Mouse (Mus musculus) stomach, postnatal 0 days (tissue): ENCODE data around the gene Gas2l2. TPM values are rescaled to one million over a fixed set of nuclear protein-coding genes. Genes with fewer than 3 reads are reported as not detected.

Experiments used
- ATAC-seq: fragments of 200-750 bp; cut with Nextera tagmentation; 2 replicates; pipeline ENCODE4 v1.8.0; 2017; ENCODE audit not compliant: low FRiP score, low TSS enrichment
- DNase-seq: peaks from one replicate; pipeline ENCODE4 v3.0.0-alpha.2; 2016; ENCODE audit warnings: low spot score
- H3K27ac ChIP-seq: fragments of 300-500 bp; sonication (generic); replicated peaks from 2 replicates; pipeline ENCODE4 v1.5.1; 2014; ENCODE audit warnings: mild to moderate bottlenecking, control low read depth
- H3K27me3 ChIP-seq: fragments of 300-500 bp; sonication (generic); 2 replicates; pipeline ENCODE4 v1.6.1; 2014; ENCODE audit warnings: low read length; ENCODE audit not compliant: control insufficient read depth, insufficient read depth
- H3K36me3 ChIP-seq: fragments of 300-500 bp; sonication (generic); 2 replicates; pipeline ENCODE4 v1.6.1; 2014; ENCODE audit warnings: low read length, mixed read lengths; ENCODE audit not compliant: control insufficient read depth, insufficient read depth
- H3K4me1 ChIP-seq: fragments of 300-500 bp; sonication (generic); replicated peaks from 2 replicates; pipeline ENCODE4 v1.6.1; 2014; ENCODE audit warnings: antibody characterized with exemption; ENCODE audit not compliant: control insufficient read depth, insufficient read depth
- H3K4me2 ChIP-seq: fragments of 300-500 bp; sonication (generic); replicated peaks from 2 replicates; pipeline ENCODE4 v1.6.1; 2014; ENCODE audit warnings: low read depth, mild to moderate bottlenecking, control low read depth, moderate library complexity
- H3K4me3 ChIP-seq: fragments of 300-500 bp; sonication (generic); 2 replicates; pipeline ENCODE4 v1.5.1; 2014; ENCODE audit warnings: low read depth, low read length, control low read depth
- H3K9ac ChIP-seq: fragments of 300-500 bp; sonication (generic); 2 replicates; pipeline ENCODE4 v1.6.1; 2014; ENCODE audit warnings: mild to moderate bottlenecking, low read length, control low read depth, mixed read lengths
- H3K9me3 ChIP-seq: fragments of 300-500 bp; sonication (generic); 2 replicates; pipeline ENCODE4 v1.6.1; 2016; ENCODE audit warnings: low read length; ENCODE audit not compliant: control insufficient read depth
- CTCF ChIP-seq: IDR thresholded peaks from 2 replicates; pipeline ENCODE4 v1.5.1; 2016; ENCODE audit warnings: antibody characterized with exemption, low read depth, mild to moderate bottlenecking, moderate library complexity
- EP300 ChIP-seq: optimal IDR thresholded peaks from 2 replicates; pipeline ENCODE3; 2016; ENCODE audit warnings: antibody characterized with exemption
- WGBS: fragments of 180-500 bp; shearing (Covaris S2); extraction: QIAGEN DNeasy Blood & Tissue Kit; methylation state at CpG from one replicate; pipeline ENCODE4 v1.1.7; 2014; 5-methylcytosine and 5-hydroxymethylcytosine counted together
- polyA plus RNA-seq: library from polyadenylated mRNA; unstranded; fragments of >200 nt; fragmentation: Nextera tagmentation; extraction: Ambion mirVana; gene quantifications from 2 replicates; pipeline ENCODE4 v1.2.1, GENCODE M21; 2015

Gene Gas2l2
- polyA plus RNA-seq, 1 experiment from 2014 or later = 0.11 TPM

DNA sequence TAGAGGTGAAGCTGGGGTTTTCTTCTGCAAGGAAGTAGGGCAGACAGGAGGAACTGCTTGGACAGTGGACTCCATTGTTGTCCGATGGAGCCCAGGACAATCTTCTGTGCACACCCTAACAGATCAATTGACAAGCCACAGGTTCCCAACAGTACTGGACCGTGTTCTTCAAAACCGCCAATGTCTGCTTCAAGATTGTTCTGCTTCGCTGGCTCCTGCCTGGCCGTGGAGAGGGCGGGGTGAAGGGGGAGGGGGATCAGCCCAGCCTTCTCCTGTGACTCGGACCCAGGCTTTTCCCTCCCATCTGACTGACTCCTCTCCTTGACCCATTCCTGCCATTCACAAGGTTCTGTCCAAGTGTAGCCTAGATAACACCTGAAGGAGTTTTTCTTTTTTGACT lies 28.0 kb upstream of the Gas2l2 start:
- Histone ChIP-seq H3K9me3 (no peaks in the 10 kb centered on the region), H3K27ac (peak overlapping the region; percentile 87), H3K4me2 (no peak overlapping the region), H3K9ac (no peak overlapping the region), H3K4me1 (peaks cover 10% of the 10 kb centered on the region), H3K4me3 (no peak overlapping the region), H3K36me3 (no peaks in the 10 kb centered on the region), H3K27me3 (no peaks in the 10 kb centered on the region)
- no peak for TF ChIP-seq CTCF
- no peak for TF ChIP-seq EP300
- DNase-seq (peak; percentile 18), ATAC-seq (no peak)
- WGBS = 44% methylated on average over 7 of the region's 7 CpGs

DNA sequence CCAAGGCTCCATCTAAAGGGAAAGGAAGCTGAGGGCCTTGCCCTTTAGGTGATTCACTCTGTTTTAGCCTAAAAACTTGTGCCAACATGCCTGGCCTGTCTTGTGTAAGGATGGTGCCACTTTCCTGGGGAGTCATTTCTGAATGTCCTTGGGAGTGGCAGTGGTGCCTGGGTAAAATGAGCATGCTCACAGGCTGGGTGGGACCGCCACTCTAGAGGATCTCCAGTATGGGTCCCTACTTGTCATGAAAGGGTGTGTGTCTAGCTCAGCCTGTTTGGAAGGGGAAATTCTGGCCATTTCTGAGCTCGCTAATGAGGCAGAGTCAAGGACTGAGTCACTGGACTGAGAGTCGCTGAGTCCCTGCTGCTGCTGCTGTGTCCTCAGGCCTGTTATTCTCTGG lies 26.4 kb upstream of the Gas2l2 start:
- Histone ChIP-seq H3K4me1 (peaks cover 10% of the 10 kb centered on the region), H3K9me3 (no peaks in the 10 kb centered on the region), H3K4me2 (no peak overlapping the region), H3K4me3 (no peak overlapping the region), H3K36me3 (no peaks in the 10 kb centered on the region), H3K27ac (peak overlapping the region; percentile 93), H3K9ac (no peak overlapping the region), H3K27me3 (no peaks in the 10 kb centered on the region)
- ATAC-seq (peak; percentile 53), DNase-seq (no peak)
- TF ChIP-seq EP300 = peak; percentile 73
- no peak for TF ChIP-seq CTCF
- WGBS = 48% methylated on average over 3 of the region's 3 CpGs

DNA sequence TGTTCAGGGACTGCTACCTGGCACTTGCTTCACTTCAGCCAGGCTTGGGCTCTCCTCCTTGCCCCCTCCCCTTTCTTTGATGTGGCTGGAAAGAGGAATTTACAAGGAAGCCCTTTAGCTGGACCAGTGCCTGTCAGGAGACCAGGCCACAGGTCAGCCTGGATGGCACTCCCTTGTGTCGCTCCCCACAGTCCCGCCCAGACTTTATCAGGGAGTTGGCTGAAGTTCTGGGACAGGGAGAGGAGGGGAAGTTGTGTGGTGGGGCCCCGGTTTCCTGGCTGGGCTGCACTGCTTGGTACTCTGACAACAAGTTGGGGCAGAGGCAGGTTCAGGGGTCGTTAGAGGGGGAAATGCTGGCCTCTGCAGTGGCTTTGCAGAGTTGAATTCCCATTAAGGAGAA lies 25.3 kb upstream of the Gas2l2 start:
- Histone ChIP-seq H3K9ac (0 out of 2 replicates have a peak overlapping the region, but pooled peaks have one; percentile 31), H3K4me2 (peak overlapping the region; percentile 6; the same call in 1 of the 2 replicates), H3K9me3 (no peaks in the 10 kb centered on the region), H3K27ac (peak overlapping the region; percentile 93), H3K27me3 (no peaks in the 10 kb centered on the region), H3K4me3 (no peak overlapping the region), H3K36me3 (no peaks in the 10 kb centered on the region), H3K4me1 (peaks cover 10% of the 10 kb centered on the region)
- peak; percentile 76 for DNase-seq
- ATAC-seq = peak; percentile 79
- TF ChIP-seq CTCF = no peak
- TF ChIP-seq EP300 = peak; percentile 52
- 9% methylated on average over 4 of the region's 4 CpGs for WGBS

DNA sequence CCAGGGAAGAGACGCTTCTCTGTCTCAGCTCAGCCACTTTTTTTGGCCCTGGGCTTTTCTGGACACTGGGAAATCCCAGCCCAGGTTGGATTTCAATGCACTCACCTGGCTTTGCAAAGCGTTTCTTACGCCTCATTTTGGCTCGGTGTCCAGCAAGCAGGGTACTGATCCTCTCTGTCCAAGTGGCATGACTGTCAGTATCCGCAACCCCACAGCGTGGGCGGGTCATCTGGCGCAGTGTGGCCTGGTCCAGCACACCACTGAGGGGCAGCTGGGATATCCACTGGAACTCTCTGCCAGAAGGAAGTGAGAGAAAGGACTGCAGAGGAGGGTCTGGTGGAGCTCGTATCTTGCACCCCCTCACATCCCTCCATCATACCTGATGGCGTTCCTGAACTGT lies 22.0 kb upstream of the Gas2l2 start:
- H3K27ac ChIP-seq = no peak overlapping the region
- no peak overlapping the region for H3K9ac ChIP-seq
- no peak overlapping the region for H3K4me3 ChIP-seq
- 86% methylated on average over 10 of the region's 10 CpGs for WGBS
- H3K27me3 ChIP-seq = no peaks in the 10 kb centered on the region
- no peaks in the 10 kb centered on the region for H3K9me3 ChIP-seq
- TF ChIP-seq EP300 (no peak), CTCF (no peak)
- peaks cover 13% of the 10 kb centered on the region for H3K4me1 ChIP-seq
- DNase-seq = no peak
- H3K4me2 ChIP-seq = no peak overlapping the region
- H3K36me3 ChIP-seq = no peaks in the 10 kb centered on the region
- no peak for ATAC-seq

DNA sequence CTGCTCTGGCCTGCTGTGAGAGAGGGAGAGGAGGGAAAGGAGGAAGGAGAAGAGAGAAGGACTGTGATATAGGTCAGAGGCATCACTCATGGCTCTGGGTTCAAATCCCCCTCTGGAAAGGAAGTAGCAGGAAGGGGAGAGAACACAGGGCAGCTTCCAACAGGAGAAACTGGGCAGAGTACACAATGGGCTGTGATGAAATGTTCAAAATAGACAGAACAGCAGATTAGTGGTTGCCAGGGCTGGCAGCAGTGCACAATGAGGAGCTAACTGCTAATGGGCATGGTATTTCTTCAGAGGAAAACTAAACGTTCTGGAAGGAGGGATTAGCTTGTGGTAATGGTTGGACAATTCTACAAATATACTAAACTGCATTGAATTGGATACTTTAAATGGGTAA lies 21.3 kb upstream of the Gas2l2 start:
- no peak overlapping the region for H3K9ac ChIP-seq
- no peaks in the 10 kb centered on the region for H3K9me3 ChIP-seq
- peaks cover 13% of the 10 kb centered on the region for H3K4me1 ChIP-seq
- H3K27ac ChIP-seq = no peak overlapping the region
- DNase-seq = no peak
- ATAC-seq = no peak
- H3K36me3 ChIP-seq = no peaks in the 10 kb centered on the region
- TF ChIP-seq EP300 (no peak), CTCF (no peak)
- no peak overlapping the region for H3K4me3 ChIP-seq
- H3K27me3 ChIP-seq = no peaks in the 10 kb centered on the region
- no peak overlapping the region for H3K4me2 ChIP-seq
- 24% methylated on average over 1 of the region's 1 CpGs for WGBS

DNA sequence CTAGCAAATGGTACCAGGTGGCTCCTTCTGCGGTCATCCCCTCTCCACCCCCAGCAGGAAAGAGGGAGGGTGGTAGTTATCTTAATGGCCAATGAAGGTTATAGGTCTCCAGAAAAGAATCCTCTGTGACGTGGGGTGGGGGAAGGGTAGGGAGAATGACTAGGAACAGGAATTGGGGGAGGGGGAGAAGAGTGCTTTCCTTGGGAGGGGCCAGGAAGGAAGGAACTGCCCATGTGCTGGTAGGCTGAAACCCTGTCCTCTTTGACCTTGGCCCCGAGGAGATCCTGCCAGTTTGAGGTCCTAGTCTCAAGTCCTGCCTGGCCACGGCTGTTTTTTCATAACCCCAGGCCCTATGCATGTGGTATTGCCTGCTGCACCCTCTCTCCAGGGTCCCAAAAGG lies 20.0 kb upstream of the Gas2l2 start:
- no peak overlapping the region; the same call in 1 of the 2 replicates for H3K27ac ChIP-seq
- WGBS = 44% methylated on average over 4 of the region's 4 CpGs

More for the DNA sequence above, 20.0 kb upstream of the Gas2l2 start:
- no peak for TF ChIP-seq CTCF
- TF ChIP-seq EP300 = no peak
- H3K36me3 ChIP-seq = no peaks in the 10 kb centered on the region
- DNase-seq (no peak), ATAC-seq (no peak)
- H3K4me2 ChIP-seq = no peak overlapping the region
- H3K9ac ChIP-seq = no peak overlapping the region
- no peaks in the 10 kb centered on the region for H3K27me3 ChIP-seq
- H3K9me3 ChIP-seq = no peaks in the 10 kb centered on the region
- H3K4me3 ChIP-seq = no peak overlapping the region
- H3K4me1 ChIP-seq = peaks cover 11% of the 10 kb centered on the region
